Mouse (Mus musculus) liver, postnatal 0 days (tissue): ENCODE measurements around the gene Car11. TPM values are rescaled to one million over a fixed set of nuclear protein-coding genes. Genes with fewer than 3 reads are reported as not detected.
A peak's percentile ranks its signal among the peaks of the same experiment; 100 is the strongest.

Experiments used
- ATAC-seq: fragments of 200-750 bp; cut with Nextera tagmentation; 2 replicates; pipeline ENCODE4 v1.8.0; 2017; ENCODE audit warnings: mild to moderate bottlenecking, moderate library complexity
- DNase-seq: peaks from one replicate; pipeline ENCODE4 v3.0.0-alpha.2; 2016
- H3K27ac ChIP-seq: fragments of 300-500 bp; sonication (generic); 2 replicates; pipeline ENCODE4 v1.5.1; 2014; ENCODE audit warnings: antibody characterized with exemption, moderate library complexity, mild to moderate bottlenecking, low read depth
- H3K27me3 ChIP-seq: fragments of 300-500 bp; sonication (generic); 2 replicates; pipeline ENCODE4 v1.6.1; 2014; ENCODE audit warnings: low read length, control low read depth, mixed read lengths; ENCODE audit not compliant: insufficient read depth
- H3K36me3 ChIP-seq: fragments of 300-500 bp; sonication (generic); replicated peaks from 2 replicates; pipeline ENCODE4 v1.6.1; 2014; ENCODE audit warnings: mild to moderate bottlenecking, control low read depth, low read length, moderate library complexity, mixed read lengths; ENCODE audit not compliant: insufficient read depth
- H3K4me1 ChIP-seq: fragments of 300-500 bp; sonication (generic); 2 replicates; pipeline ENCODE4 v1.6.1; 2014; ENCODE audit warnings: antibody characterized with exemption, mild to moderate bottlenecking, control low read depth; ENCODE audit not compliant: insufficient read depth
- H3K4me2 ChIP-seq: fragments of 300-500 bp; sonication (generic); 2 replicates; pipeline ENCODE4 v1.6.1; 2014; ENCODE audit warnings: low read depth, mild to moderate bottlenecking, low read length, moderate library complexity, mixed read lengths
- H3K4me3 ChIP-seq: fragments of 300-500 bp; sonication (generic); 2 replicates; pipeline ENCODE4 v1.5.1; 2014; ENCODE audit warnings: low read depth, low read length
- H3K9ac ChIP-seq: fragments of 300-500 bp; sonication (generic); replicated peaks from 2 replicates; pipeline ENCODE4 v1.6.1; 2014; ENCODE audit warnings: mild to moderate bottlenecking, moderate library complexity
- H3K9me3 ChIP-seq: fragments of 300-500 bp; sonication (generic); 2 replicates; pipeline ENCODE4 v1.6.1; 2016; ENCODE audit warnings: mild to moderate bottlenecking, control low read depth, low read length, mixed read lengths
- CTCF ChIP-seq: sonication (generic); IDR thresholded peaks from 2 replicates; pipeline ENCODE4 v1.5.1; 2016; ENCODE audit warnings: antibody characterized with exemption, low read depth
- EP300 ChIP-seq: IDR thresholded peaks from 2 replicates; pipeline ENCODE4 v1.6.1; 2016; ENCODE audit warnings: antibody characterized with exemption, low read depth, mild to moderate bottlenecking
- WGBS: fragments of 180-500 bp; shearing (Covaris S2); extraction: QIAGEN DNeasy Blood & Tissue Kit; methylation state at CpG from one replicate; pipeline ENCODE4 v1.1.7; 2014; ENCODE audit not compliant: insufficient replicate concordance; 5-methylcytosine and 5-hydroxymethylcytosine counted together
- polyA plus RNA-seq: library from polyadenylated mRNA; unstranded; fragments of >200 nt; fragmentation: Nextera tagmentation; extraction: Ambion mirVana; gene quantifications from 2 replicates; pipeline ENCODE4 v1.2.1, GENCODE M21; 2015

Gene Car11
- polyA plus RNA-seq, 1 experiment from 2014 or later, result 0.15 TPM

GRCm38 (mm10) chr7:45704046-45704559 lies 4.5 kb downstream of the Car11 start:
- TF ChIP-seq CTCF, result no peak
- TF ChIP-seq EP300, result no peak
- Histone ChIP-seq H3K4me3 (peak overlapping the region; percentile 32), H3K4me1 (peaks cover 60% of the 10 kb centered on the region), H3K9ac (0 out of 2 replicates have a peak overlapping the region, but pooled peaks have one; percentile 50), H3K4me2 (peak overlapping the region; percentile 99), H3K36me3 (no peaks in the 10 kb centered on the region), H3K27me3 (peaks cover 22% of the 10 kb centered on the region), H3K9me3 (no peaks in the 10 kb centered on the region), H3K27ac (peak overlapping the region; percentile 77)
- WGBS, result 1% methylated on average over 13 of the region's 13 CpGs
- DNase-seq (peak; percentile 61), ATAC-seq (peak; percentile 71)

GRCm38 (mm10) chr7:45704730-45705442 lies 5.2 kb downstream of the Car11 start, which contains the start of gene Dbp:
Gene Dbp, plus strand, starts transcription at chr7:45705088.
- H3K27me3 ChIP-seq, result peaks cover 14% of the 10 kb centered on the region
- peak within 1 kb of the TSS; percentile 50 for H3K9ac ChIP-seq
- ATAC-seq (peak; percentile 72), DNase-seq (peak; percentile 94)
- TF ChIP-seq EP300 (no peak), CTCF (no peak)
- WGBS, result under 1% methylated on average over 36 of the region's 36 CpGs
- peak within 1 kb of the TSS; percentile 66 for H3K4me3 ChIP-seq
- no peaks in the 10 kb centered on the region for H3K9me3 ChIP-seq
- peak within 1 kb of the TSS; percentile 77 for H3K27ac ChIP-seq
- H3K36me3 ChIP-seq, result 0 out of 2 replicates have a peak, but pooled peaks cover 2% of the 10 kb centered on the region
- H3K4me2 ChIP-seq, result peak within 1 kb of the TSS; percentile 99
- peaks cover 59% of the 10 kb centered on the region for H3K4me1 ChIP-seq

- peak overlapping the region; percentile 77 for H3K27ac ChIP-seq
- no peak for ATAC-seq
- peaks cover 53% of the 10 kb centered on the region for H3K4me1 ChIP-seq
- no peaks in the 10 kb centered on the region for H3K9me3 ChIP-seq
- peaks cover 5% of the 10 kb centered on the region; the same call in 1 of the 2 replicates for H3K36me3 ChIP-seq
- H3K4me3 ChIP-seq, result peak overlapping the region; percentile 66
- H3K9ac ChIP-seq, result peak overlapping the region; percentile 41
- TF ChIP-seq CTCF, result peak; percentile 5; the same call in 1 of the 2 replicates
- TF ChIP-seq EP300, result no peak
- peaks cover 8% of the 10 kb centered on the region for H3K27me3 ChIP-seq
- peak overlapping the region; percentile 99 for H3K4me2 ChIP-seq
- under 1% methylated on average over 21 of the region's 21 CpGs for WGBS
- DNase-seq, result no peak
Observed at GRCm38 (mm10) chr7:45705443-45705864, 5.8 kb downstream of the Car11 start.

GRCm38 (mm10) chr7:45705873-45706281 lies 6.2 kb downstream of the Car11 start:
- Histone ChIP-seq H3K4me1 (peaks cover 50% of the 10 kb centered on the region), H3K9me3 (no peaks in the 10 kb centered on the region), H3K4me3 (peak overlapping the region; percentile 66), H3K4me2 (peak overlapping the region; percentile 99), H3K27ac (peak overlapping the region; percentile 77), H3K9ac (peak overlapping the region; percentile 77), H3K27me3 (peaks cover 4% of the 10 kb centered on the region; the same call in 1 of the 2 replicates), H3K36me3 (peaks cover 10% of the 10 kb centered on the region)
- peak; percentile 57 for DNase-seq
- ATAC-seq, result no peak
- WGBS, result 2% methylated on average over 7 of the region's 7 CpGs
- TF ChIP-seq CTCF (no peak), EP300 (no peak)

GRCm38 (mm10) chr7:45706721-45707241 lies 7.1 kb downstream of the Car11 start:
- 1% methylated on average over 40 of the region's 45 CpGs for WGBS
- H3K36me3 ChIP-seq, result peaks cover 19% of the 10 kb centered on the region
- H3K4me3 ChIP-seq, result peak overlapping the region; percentile 66
- H3K4me1 ChIP-seq, result peaks cover 50% of the 10 kb centered on the region
- peak overlapping the region; percentile 99 for H3K4me2 ChIP-seq
- DNase-seq (peak; percentile 90), ATAC-seq (peak; percentile 20)
- no peaks in the 10 kb centered on the region for H3K27me3 ChIP-seq
- TF ChIP-seq CTCF (0 out of 2 replicates have a peak, but pooled peaks have one; percentile 16), EP300 (no peak)
- peak overlapping the region; percentile 85 for H3K27ac ChIP-seq
- H3K9me3 ChIP-seq, result no peaks in the 10 kb centered on the region
- peak overlapping the region; percentile 77 for H3K9ac ChIP-seq

GRCm38 (mm10) chr7:45707375-45707967 lies 7.8 kb downstream of the Car11 start:
- Histone ChIP-seq H3K4me1 (peaks cover 52% of the 10 kb centered on the region), H3K27me3 (no peaks in the 10 kb centered on the region), H3K27ac (peak overlapping the region; percentile 85), H3K9me3 (no peaks in the 10 kb centered on the region), H3K4me3 (peak overlapping the region; percentile 66), H3K36me3 (peaks cover 25% of the 10 kb centered on the region), H3K4me2 (peak overlapping the region; percentile 99), H3K9ac (peak overlapping the region; percentile 77)
- WGBS, result 0% methylated on average over 27 of the region's 27 CpGs
- TF ChIP-seq CTCF, result no peak
- TF ChIP-seq EP300, result peak; percentile 59; the same call in 1 of the 2 replicates
- DNase-seq, result peak; percentile 93
- ATAC-seq, result peak; percentile 48
